Comparison of ENCODE assay signal across 27 mouse cellular contexts in the genomic region with DNA sequence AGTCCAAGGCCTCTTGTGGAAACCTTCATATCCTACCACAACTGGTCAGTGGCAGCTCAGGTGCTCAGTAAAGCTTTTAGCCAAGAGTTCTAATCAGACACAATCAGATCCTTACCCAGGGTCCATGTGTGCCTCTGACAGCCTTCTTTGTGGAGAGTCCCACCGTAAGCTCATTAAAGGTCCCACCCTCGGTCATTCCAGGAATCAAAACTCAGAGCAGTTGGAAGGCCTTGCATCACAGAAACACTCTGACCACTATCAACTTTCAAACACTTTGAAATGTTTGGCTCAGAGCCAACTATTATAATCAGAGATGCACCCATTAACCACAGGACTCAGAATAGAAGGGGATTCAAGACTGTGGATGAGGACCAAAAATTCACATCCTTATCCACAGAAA.
"Had no signal": no experiment of that assay in that cellular context is flagged by ENCODE, and none has a peak within 500 bp of the region (broad histone marks: within the 10 kb centered on the region; RNA-seq: fewer than 3 reads in every experiment).

No protein-coding gene starts in this region.

- ATAC-seq: hindbrain, embryonic 16.5 days; inflammation-experienced regulatory T-cells, adult 6 months; intestine, embryonic 15.5 days; liver, embryonic 12.5 days had no signal

- H3K4me2 ChIP-seq: heart, embryonic 11.5 days; heart, embryonic 13.5 days; heart, embryonic 15.5 days; hindbrain, embryonic 12.5 days; hindbrain, embryonic 14.5 days; intestine, embryonic 15.5 days; kidney, embryonic 15.5 days; limb, embryonic 13.5 days; limb, embryonic 15.5 days; liver, embryonic 12.5 days had no signal

- H3K9me3 ChIP-seq: heart, embryonic 13.5 days; heart, embryonic 15.5 days; hindbrain, embryonic 10.5 days; hindbrain, embryonic 12.5 days; intestine, embryonic 15.5 days; kidney, embryonic 15.5 days; limb, embryonic 13.5 days; limb, embryonic 15.5 days; liver, embryonic 12.5 days had no signal

- H3K9ac ChIP-seq: heart, embryonic 13.5 days; heart, embryonic 15.5 days; hindbrain, embryonic 12.5 days; hindbrain, embryonic 14.5 days; intestine, embryonic 15.5 days; kidney, embryonic 15.5 days; limb, embryonic 13.5 days; limb, embryonic 15.5 days; liver, embryonic 12.5 days; liver, embryonic 14.5 days had no signal

- H3K27me3 ChIP-seq: heart, embryonic 13.5 days; heart, embryonic 15.5 days; hindbrain, embryonic 12.5 days; intestine, embryonic 15.5 days; kidney, embryonic 15.5 days; limb, embryonic 13.5 days; limb, embryonic 15.5 days; liver, embryonic 12.5 days had no signal

- DNase-seq: gastrocnemius, adult 2 months; gastrocnemius, postnatal 10 days; gastrocnemius, postnatal 25 days; heart, adult 2 months; heart, postnatal 4 days; kidney, adult 11 months; kidney, adult 2 months; kidney, adult 9 months; kidney, postnatal 14 days; kidney, postnatal 36 days; left cerebral cortex, postnatal 4 days had no signal

- H3K27ac ChIP-seq: gastrocnemius, adult 2 months; heart, adult 2 months; heart, embryonic 13.5 days; heart, embryonic 15.5 days; hindbrain, embryonic 10.5 days; hindbrain, embryonic 12.5 days; hindbrain, embryonic 14.5 days; intestine, embryonic 15.5 days; kidney, embryonic 15.5 days; kidney, postnatal 0 days; limb, embryonic 13.5 days; limb, embryonic 15.5 days; liver, embryonic 12.5 days; liver, embryonic 14.5 days had no signal

- H3K4me1 ChIP-seq: hindbrain, embryonic 10.5 days; hindbrain, embryonic 12.5 days; intestine, embryonic 15.5 days; kidney, embryonic 15.5 days; limb, embryonic 15.5 days; liver, embryonic 12.5 days had no signal

- H3K4me3 ChIP-seq: gastrocnemius, adult 2 months; heart, adult 2 months; heart, embryonic 13.5 days; heart, embryonic 15.5 days; hindbrain, embryonic 10.5 days; hindbrain, embryonic 12.5 days; intestine, embryonic 15.5 days; kidney, embryonic 15.5 days; left cerebral cortex, adult 2 months; limb, embryonic 13.5 days; limb, embryonic 15.5 days; liver, embryonic 12.5 days had no signal

- H3K36me3 ChIP-seq: heart, embryonic 13.5 days; heart, embryonic 15.5 days; hindbrain, embryonic 10.5 days; hindbrain, embryonic 12.5 days; intestine, embryonic 15.5 days; kidney, embryonic 15.5 days; limb, embryonic 13.5 days; limb, embryonic 15.5 days; liver, embryonic 12.5 days had no signal
